Mouse (Mus musculus) limb, embryonic 10.5 days (tissue): ENCODE measurements around the gene Nucks1. TPM values are rescaled to one million over a fixed set of nuclear protein-coding genes. Genes with fewer than 3 reads are reported as not detected.
A peak's percentile ranks its signal among the peaks of the same experiment; 100 is the strongest.

Source experiments
- DNase-seq: peaks from one replicate; pipeline ENCODE4 v3.0.0-alpha.2; 2017; ENCODE audit warnings: low spot score
- H3K27ac ChIP-seq: fragments of 300-500 bp; sonication (generic); 2 replicates; pipeline ENCODE4 v1.5.1; 2016; ENCODE audit warnings: mild to moderate bottlenecking
- H3K27me3 ChIP-seq: fragments of 300-500 bp; sonication (generic); 2 replicates; pipeline ENCODE4 v1.6.1; 2016; ENCODE audit warnings: low read depth, mild to moderate bottlenecking; ENCODE audit not compliant: poor library complexity, severe bottlenecking
- H3K36me3 ChIP-seq: fragments of 300-500 bp; sonication (generic); 2 replicates; pipeline ENCODE4 v1.6.1; 2016; ENCODE audit warnings: mild to moderate bottlenecking, moderate library complexity
- H3K4me1 ChIP-seq: fragments of 300-500 bp; sonication (generic); 2 replicates; pipeline ENCODE4 v1.6.1; 2016
- H3K4me3 ChIP-seq: fragments of 300-500 bp; sonication (generic); 2 replicates; pipeline ENCODE4 v1.5.1; 2016; ENCODE audit warnings: mild to moderate bottlenecking, moderate library complexity
- H3K9me3 ChIP-seq: fragments of 300-500 bp; sonication (generic); replicated peaks from 2 replicates; pipeline ENCODE4 v1.6.1; 2016; ENCODE audit warnings: mild to moderate bottlenecking
- WGBS: fragments of 180-500 bp; shearing (Covaris S2); methylation state at CpG from one replicate; pipeline ENCODE4 v1.1.7; 2016; 5-methylcytosine and 5-hydroxymethylcytosine counted together
- polyA plus RNA-seq: library from polyadenylated mRNA; unstranded; fragments of >200 nt; fragmentation: Nextera tagmentation; extraction: Ambion mirVana; gene quantifications from 2 replicates; pipeline ENCODE4 v1.2.1, GENCODE M21; 2016

The Nucks1 gene
- polyA plus RNA-seq, 1 experiment from 2014 or later = 110 TPM

GRCm38 (mm10) chr1:131972498-131973334 lies 62.4 kb downstream of the Nucks1 start:
- no peaks in the 10 kb centered on the region for H3K36me3 ChIP-seq
- peak overlapping the region; percentile 89 for H3K27ac ChIP-seq
- peaks cover 57% of the 10 kb centered on the region for H3K4me1 ChIP-seq
- H3K9me3 ChIP-seq = no peaks in the 10 kb centered on the region
- H3K4me3 ChIP-seq = peak overlapping the region; percentile 26
- peaks cover 48% of the 10 kb centered on the region for H3K27me3 ChIP-seq
- 19% methylated on average over 13 of the region's 13 CpGs for WGBS
- no peak for DNase-seq

GRCm38 (mm10) chr1:131973991-131974390 lies 63.7 kb downstream of the Nucks1 start:
- WGBS = 73% methylated on average over 6 of the region's 6 CpGs
- H3K4me3 ChIP-seq = no peak overlapping the region

GRCm38 (mm10) chr1:131976886-131977285 lies 66.6 kb downstream of the Nucks1 start:
- Histone ChIP-seq H3K27ac (no peak overlapping the region), H3K9me3 (no peaks in the 10 kb centered on the region), H3K4me3 (no peak overlapping the region), H3K36me3 (no peaks in the 10 kb centered on the region), H3K4me1 (peaks cover 36% of the 10 kb centered on the region), H3K27me3 (peaks cover 25% of the 10 kb centered on the region)
- no peak for DNase-seq
- 81% methylated on average over 5 of the region's 5 CpGs for WGBS

More at GRCm38 (mm10) chr1:131973991-131974390, 63.7 kb downstream of the Nucks1 start:
- Histone ChIP-seq H3K27ac (no peak overlapping the region; the same call in 1 of the 2 replicates), H3K4me1 (peaks cover 52% of the 10 kb centered on the region), H3K36me3 (no peaks in the 10 kb centered on the region), H3K27me3 (peaks cover 41% of the 10 kb centered on the region), H3K9me3 (no peaks in the 10 kb centered on the region)
- no peak for DNase-seq

GRCm38 (mm10) chr1:131980471-131980870 lies 70.1 kb downstream of the Nucks1 start:
- DNase-seq = no peak
- no peaks in the 10 kb centered on the region for H3K27me3 ChIP-seq
- H3K4me3 ChIP-seq = no peak overlapping the region
- H3K9me3 ChIP-seq = no peaks in the 10 kb centered on the region
- no peaks in the 10 kb centered on the region for H3K36me3 ChIP-seq
- H3K27ac ChIP-seq = no peak overlapping the region
- WGBS = 26% methylated on average over 2 of the region's 2 CpGs
- peaks cover 9% of the 10 kb centered on the region for H3K4me1 ChIP-seq

DNA sequence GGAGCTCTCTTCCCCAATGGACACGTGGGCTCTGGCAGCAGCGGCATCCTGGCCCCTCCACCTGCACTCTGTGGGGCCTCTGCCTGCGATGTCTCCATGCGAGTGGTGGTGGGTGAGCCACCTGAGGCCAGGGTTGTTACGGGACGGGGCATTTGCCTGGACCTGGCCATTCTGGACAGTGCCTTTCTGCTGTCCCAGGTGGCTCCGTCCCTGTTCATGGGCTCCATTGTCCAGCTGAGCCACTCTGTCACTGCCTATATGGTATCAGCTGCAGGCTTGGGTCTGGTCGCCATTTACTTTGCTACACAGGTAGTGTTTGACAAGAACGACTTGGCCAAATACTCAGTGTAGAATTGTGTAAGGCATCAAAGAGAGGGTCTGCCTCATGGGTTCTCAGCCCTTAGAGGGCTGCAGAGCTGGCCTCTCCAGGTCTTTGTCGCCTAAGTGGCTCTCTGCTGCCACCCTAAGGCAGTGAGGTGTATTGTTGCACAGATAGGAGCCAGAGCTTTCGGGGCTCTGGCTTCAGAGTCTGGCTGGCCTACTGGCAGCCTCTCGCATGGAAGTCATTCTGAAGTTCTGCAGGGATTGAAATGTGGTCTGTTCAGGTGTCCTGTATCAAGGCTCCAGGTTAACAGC lies 71.2 kb downstream of the Nucks1 start:
- DNase-seq = peak; percentile 78
- WGBS = 52% methylated on average over 12 of the region's 12 CpGs
- no peaks in the 10 kb centered on the region for H3K36me3 ChIP-seq
- no peaks in the 10 kb centered on the region for H3K9me3 ChIP-seq
- no peak overlapping the region; the same call in 1 of the 2 replicates for H3K27ac ChIP-seq
- no peaks in the 10 kb centered on the region for H3K27me3 ChIP-seq
- no peak overlapping the region for H3K4me3 ChIP-seq
- peaks cover 8% of the 10 kb centered on the region for H3K4me1 ChIP-seq

GRCm38 (mm10) chr1:131982907-131983306 lies 72.6 kb downstream of the Nucks1 start:
- peak; percentile 88 for DNase-seq
- peaks cover 8% of the 10 kb centered on the region for H3K4me1 ChIP-seq
- no peak overlapping the region for H3K4me3 ChIP-seq
- no peak overlapping the region for H3K27ac ChIP-seq
- H3K36me3 ChIP-seq = no peaks in the 10 kb centered on the region
- WGBS = 10% methylated on average over 5 of the region's 5 CpGs
- H3K9me3 ChIP-seq = no peaks in the 10 kb centered on the region
- H3K27me3 ChIP-seq = no peaks in the 10 kb centered on the region

DNA sequence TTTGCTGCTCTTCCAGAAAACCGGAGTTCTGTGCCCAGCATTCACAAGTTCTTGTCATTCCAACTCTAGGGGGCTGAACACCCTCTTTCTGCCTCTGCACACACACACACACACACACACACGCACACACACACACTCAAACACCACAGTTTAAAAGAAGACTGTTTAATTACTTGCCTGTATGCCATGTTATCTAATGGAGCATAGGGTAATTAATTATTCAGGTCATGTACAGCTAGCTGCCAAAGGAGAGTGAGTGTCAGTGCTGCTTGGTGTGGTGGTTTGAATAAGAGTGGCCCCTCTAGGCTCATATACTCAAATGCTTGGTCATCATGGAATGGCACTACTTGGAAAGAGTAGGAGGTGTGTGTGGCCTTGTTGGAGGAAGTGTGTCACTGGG lies 73.5 kb downstream of the Nucks1 start:
- Histone ChIP-seq H3K27ac (no peak overlapping the region), H3K4me3 (no peak overlapping the region), H3K27me3 (no peaks in the 10 kb centered on the region), H3K36me3 (no peaks in the 10 kb centered on the region), H3K4me1 (peaks cover 8% of the 10 kb centered on the region), H3K9me3 (no peaks in the 10 kb centered on the region)
- 83% methylated on average over 2 of the region's 2 CpGs for WGBS
- no peak for DNase-seq

Other genes with a start within 250 kb of the Nucks1 start
- 0.63 and 0.65 TPM in 2 replicates for gene Rab7b, start 221.8 kb upstream of the Nucks1 start, polyA plus RNA-seq
- 0.08 TPM in 1 of 2 replicates, not detected in the other for gene Slc26a9, start 166.5 kb upstream of the Nucks1 start, polyA plus RNA-seq
- gene Pm20d1, start 113.2 kb upstream of the Nucks1 start, polyA plus RNA-seq = 2.8 and 3.5 TPM in 2 replicates
- gene Slc41a1, start 83.0 kb upstream of the Nucks1 start, polyA plus RNA-seq = 11.1 and 13.0 TPM in 2 replicates
- gene Rab29, start 43.3 kb upstream of the Nucks1 start, polyA plus RNA-seq = 6.1 and 8.6 TPM in 2 replicates
- gene Slc45a3, start 52.4 kb downstream of the Nucks1 start, polyA plus RNA-seq = 1.7 and 2.0 TPM in 2 replicates
- 10.6 and 15.2 TPM in 2 replicates for gene Elk4, start 97.1 kb downstream of the Nucks1 start, polyA plus RNA-seq
- gene Mfsd4a, start 157.5 kb downstream of the Nucks1 start, polyA plus RNA-seq = 9.5 and 13.4 TPM in 2 replicates
- gene Cdk18, start 229.2 kb downstream of the Nucks1 start, polyA plus RNA-seq = 3.7 TPM in 2 replicates